Mouse (Mus musculus) hindbrain, embryonic 16.5 days (tissue): Measurements from ENCODE around the gene Dmac1. TPM values are rescaled to one million over a fixed set of nuclear protein-coding genes. Genes with fewer than 3 reads are reported as not detected.

ENCODE experiments used
- ATAC-seq: fragments of 200-750 bp; cut with Nextera tagmentation; 2 replicates; pipeline ENCODE4 v1.8.0; 2017; ENCODE audit warnings: moderate TSS enrichment, moderate library complexity
- H3K27ac ChIP-seq: fragments of 300-500 bp; sonication (generic); 2 replicates; pipeline ENCODE4 v1.5.1; 2014; ENCODE audit warnings: low read depth, mild to moderate bottlenecking, control low read depth, low read length, moderate library complexity
- H3K27me3 ChIP-seq: fragments of 300-500 bp; sonication (generic); replicated peaks from 2 replicates; pipeline ENCODE4 v1.6.1; 2014; ENCODE audit warnings: low read length; ENCODE audit not compliant: control insufficient read depth, insufficient read depth
- H3K36me3 ChIP-seq: fragments of 300-500 bp; sonication (generic); 2 replicates; pipeline ENCODE4 v1.6.1; 2014; ENCODE audit warnings: mild to moderate bottlenecking, low read length, moderate library complexity, mixed read lengths; ENCODE audit not compliant: control insufficient read depth, insufficient read depth
- H3K4me1 ChIP-seq: fragments of 300-500 bp; sonication (generic); 2 replicates; pipeline ENCODE4 v1.6.1; 2014; ENCODE audit warnings: low read depth, low read length; ENCODE audit not compliant: control insufficient read depth, insufficient read depth
- H3K4me2 ChIP-seq: fragments of 300-500 bp; sonication (generic); 2 replicates; pipeline ENCODE4 v1.6.1; 2014; ENCODE audit warnings: mild to moderate bottlenecking, low read length, control low read depth, moderate library complexity
- H3K4me3 ChIP-seq: fragments of 300-500 bp; sonication (generic); 2 replicates; pipeline ENCODE4 v1.5.1; 2014; ENCODE audit warnings: mild to moderate bottlenecking, low read length, control low read depth, moderate library complexity
- H3K9ac ChIP-seq: fragments of 300-500 bp; sonication (generic); 2 replicates; pipeline ENCODE4 v1.6.1; 2014; ENCODE audit warnings: low read depth, mild to moderate bottlenecking, control low read depth, low read length, moderate library complexity
- H3K9me3 ChIP-seq: fragments of 300-500 bp; sonication (generic); 2 replicates; pipeline ENCODE4 v1.6.1; 2014; ENCODE audit warnings: mild to moderate bottlenecking, low read length, moderate library complexity; ENCODE audit not compliant: control insufficient read depth
- WGBS: fragments of 180-500 bp; shearing (Covaris S2); extraction: QIAGEN DNeasy Blood & Tissue Kit; methylation state at CpG from one replicate; pipeline ENCODE4 v1.1.7; 2014; 5-methylcytosine and 5-hydroxymethylcytosine counted together
- polyA plus RNA-seq: library from polyadenylated mRNA; unstranded; fragments of >200 nt; fragmentation: Nextera tagmentation; extraction: Ambion mirVana; gene quantifications from 2 replicates; pipeline ENCODE4 v1.2.1, GENCODE M21; 2015

Dmac1 gene
- polyA plus RNA-seq, 1 experiment from 2014 or later: 93.8 TPM

GRCm38 (mm10) chr4:75277467-75278196, 473 bp downstream of the Dmac1 start:
- Histone ChIP-seq H3K4me1 (peaks cover 3% of the 10 kb centered on the region; the same call in 1 of the 2 replicates), H3K9me3 (no peaks in the 10 kb centered on the region), H3K9ac (peak overlapping the region; percentile 91), H3K4me3 (peak overlapping the region; percentile 88), H3K4me2 (peak overlapping the region; percentile 51), H3K36me3 (peaks cover 6% of the 10 kb centered on the region), H3K27ac (peak overlapping the region; percentile 64; the same call in 1 of the 2 replicates), H3K27me3 (no peaks in the 10 kb centered on the region)
- 6% methylated on average over 27 of the region's 30 CpGs for WGBS
- ATAC-seq: peak; percentile 95

GRCm38 (mm10) chr4:75275737-75276136, 2.4 kb downstream of the Dmac1 start:
- no peaks in the 10 kb centered on the region for H3K9me3 ChIP-seq
- 93% methylated on average over 2 of the region's 2 CpGs for WGBS

GRCm38 (mm10) chr4:75267866-75268265, 10.2 kb downstream of the Dmac1 start:
- Histone ChIP-seq H3K27ac (no peak overlapping the region), H3K9ac (no peak overlapping the region), H3K36me3 (no peaks in the 10 kb centered on the region), H3K4me2 (no peak overlapping the region), H3K4me3 (no peak overlapping the region), H3K9me3 (no peaks in the 10 kb centered on the region), H3K27me3 (no peaks in the 10 kb centered on the region), H3K4me1 (no peaks in the 10 kb centered on the region)
- 69% methylated on average over 2 of the region's 2 CpGs for WGBS
- ATAC-seq: no peak

More at GRCm38 (mm10) chr4:75275737-75276136, 2.4 kb downstream of the Dmac1 start:
- Histone ChIP-seq H3K27me3 (no peaks in the 10 kb centered on the region), H3K4me3 (no peak overlapping the region), H3K27ac (no peak overlapping the region), H3K9ac (no peak overlapping the region), H3K36me3 (peaks cover 6% of the 10 kb centered on the region), H3K4me2 (no peak overlapping the region), H3K4me1 (peaks cover 3% of the 10 kb centered on the region; the same call in 1 of the 2 replicates)
- ATAC-seq: no peak

GRCm38 (mm10) chr4:75266773-75267550, 11.1 kb downstream of the Dmac1 start:
- Histone ChIP-seq H3K36me3 (no peaks in the 10 kb centered on the region), H3K9ac (no peak overlapping the region), H3K4me2 (no peak overlapping the region), H3K4me1 (no peaks in the 10 kb centered on the region), H3K4me3 (no peak overlapping the region), H3K27ac (no peak overlapping the region), H3K9me3 (no peaks in the 10 kb centered on the region), H3K27me3 (no peaks in the 10 kb centered on the region)
- no peak for ATAC-seq
- 80% methylated on average over 6 of the region's 6 CpGs for WGBS

- WGBS: 95% methylated on average over 2 of the region's 2 CpGs
- Histone ChIP-seq H3K4me2 (no peak overlapping the region), H3K4me3 (no peak overlapping the region), H3K9me3 (no peaks in the 10 kb centered on the region), H3K27ac (no peak overlapping the region), H3K36me3 (no peaks in the 10 kb centered on the region), H3K27me3 (no peaks in the 10 kb centered on the region), H3K4me1 (no peaks in the 10 kb centered on the region), H3K9ac (no peak overlapping the region)
- no peak for ATAC-seq
These were observed 13.9 kb downstream of the Dmac1 start for GRCm38 (mm10) chr4:75264219-75264618.

GRCm38 (mm10) chr4:75263556-75264129, 14.5 kb downstream of the Dmac1 start:
- Histone ChIP-seq H3K9ac (no peak overlapping the region), H3K27me3 (no peaks in the 10 kb centered on the region), H3K27ac (no peak overlapping the region), H3K9me3 (no peaks in the 10 kb centered on the region), H3K4me1 (no peaks in the 10 kb centered on the region), H3K4me2 (no peak overlapping the region), H3K4me3 (no peak overlapping the region), H3K36me3 (no peaks in the 10 kb centered on the region)
- no peak for ATAC-seq
- WGBS: 86% methylated on average over 3 of the region's 3 CpGs

- no peak overlapping the region for H3K27ac ChIP-seq
- no peak overlapping the region for H3K9ac ChIP-seq
- ATAC-seq: no peak
- no peaks in the 10 kb centered on the region for H3K4me1 ChIP-seq
- no peaks in the 10 kb centered on the region for H3K36me3 ChIP-seq
- no peaks in the 10 kb centered on the region for H3K27me3 ChIP-seq
- no peak overlapping the region for H3K4me2 ChIP-seq
- H3K9me3 ChIP-seq: no peaks in the 10 kb centered on the region
- no peak overlapping the region for H3K4me3 ChIP-seq
- 74% methylated on average over 7 of the region's 7 CpGs for WGBS
These were observed 15.7 kb downstream of the Dmac1 start for GRCm38 (mm10) chr4:75262423-75262822.

- Histone ChIP-seq H3K9ac (no peak overlapping the region), H3K27me3 (no peaks in the 10 kb centered on the region), H3K36me3 (no peaks in the 10 kb centered on the region), H3K4me2 (no peak overlapping the region), H3K9me3 (no peaks in the 10 kb centered on the region), H3K4me3 (no peak overlapping the region), H3K27ac (no peak overlapping the region), H3K4me1 (no peaks in the 10 kb centered on the region)
- ATAC-seq: no peak
- WGBS: 54% methylated on average over 6 of the region's 6 CpGs
These were observed 17.9 kb downstream of the Dmac1 start for GRCm38 (mm10) chr4:75260156-75260555.

- H3K27me3 ChIP-seq: no peaks in the 10 kb centered on the region
- no peaks in the 10 kb centered on the region for H3K9me3 ChIP-seq
- H3K9ac ChIP-seq: no peak overlapping the region
- no peak overlapping the region for H3K4me2 ChIP-seq
- H3K36me3 ChIP-seq: no peaks in the 10 kb centered on the region
- H3K4me1 ChIP-seq: no peaks in the 10 kb centered on the region
- ATAC-seq: no peak
- H3K4me3 ChIP-seq: no peak overlapping the region
- no peak overlapping the region for H3K27ac ChIP-seq
- 58% methylated on average over 3 of the region's 3 CpGs for WGBS
These were observed 18.7 kb downstream of the Dmac1 start for GRCm38 (mm10) chr4:75259447-75259846.
